Mouse (Mus musculus) forebrain, embryonic 14.5 days (tissue): Measurements from ENCODE around the gene Heatr5a. TPM values are rescaled to one million over a fixed set of nuclear protein-coding genes. Genes with fewer than 3 reads are reported as not detected.

Source experiments
- ATAC-seq: fragments of 200-750 bp; cut with Nextera tagmentation; 2 replicates; pipeline ENCODE4 v1.8.0; 2017; ENCODE audit warnings: mild to moderate bottlenecking, moderate library complexity
- DNase-seq: peaks from one replicate; pipeline ENCODE4 v3.0.0-alpha.2; 2015; ENCODE audit warnings: low spot score
- H3K27ac ChIP-seq: fragments of 300-500 bp; sonication (generic); 2 replicates; pipeline ENCODE4 v1.5.1; 2014; ENCODE audit warnings: low read depth, mild to moderate bottlenecking, control low read depth, low read length, moderate library complexity
- H3K27me3 ChIP-seq: fragments of 300-500 bp; sonication (generic); replicated peaks from 2 replicates; pipeline ENCODE4 v1.6.1; 2014; ENCODE audit warnings: low read length, control low read depth, mixed read lengths; ENCODE audit not compliant: control insufficient read depth, insufficient read depth
- H3K36me3 ChIP-seq: fragments of 300-500 bp; sonication (generic); 2 replicates; pipeline ENCODE4 v1.6.1; 2014; ENCODE audit warnings: low read length, control low read depth; ENCODE audit not compliant: control insufficient read depth, insufficient read depth
- H3K4me1 ChIP-seq: fragments of 300-500 bp; sonication (generic); 2 replicates; pipeline ENCODE4 v1.6.1; 2014; ENCODE audit warnings: antibody characterized with exemption, low read length, control low read depth; ENCODE audit not compliant: control insufficient read depth, insufficient read depth
- H3K4me2 ChIP-seq: fragments of 300-500 bp; sonication (generic); 2 replicates; pipeline ENCODE4 v1.6.1; 2014; ENCODE audit warnings: mild to moderate bottlenecking, control low read depth, low read length
- H3K4me3 ChIP-seq: fragments of 300-500 bp; sonication (generic); 2 replicates; pipeline ENCODE4 v1.5.1; 2014; ENCODE audit warnings: low read depth, low read length, control low read depth
- H3K9ac ChIP-seq: fragments of 300-500 bp; sonication (generic); 2 replicates; pipeline ENCODE4 v1.6.1; 2014; ENCODE audit warnings: mild to moderate bottlenecking, low read length, control low read depth, moderate library complexity
- H3K9me3 ChIP-seq: fragments of 300-500 bp; sonication (generic); replicated peaks from 2 replicates; pipeline ENCODE4 v1.6.1; 2016; ENCODE audit warnings: low read length, control low read depth, mixed read lengths; ENCODE audit not compliant: control insufficient read depth
- WGBS: fragments of 180-500 bp; shearing (Covaris S2); extraction: QIAGEN DNeasy Blood & Tissue Kit; methylation state at CpG from one replicate; pipeline ENCODE4 v1.1.7; 2014; 5-methylcytosine and 5-hydroxymethylcytosine counted together
- polyA plus RNA-seq: library from polyadenylated mRNA; unstranded; fragments of >200 nt; fragmentation: Nextera tagmentation; extraction: Ambion mirVana; gene quantifications from 2 replicates; pipeline ENCODE4 v1.2.1, GENCODE M21; 2014

The Heatr5a gene
- polyA plus RNA-seq, 1 experiment from 2014 or later = 4.8 TPM

- Histone ChIP-seq H3K27me3 (no peaks in the 10 kb centered on the region), H3K27ac (no peak overlapping the region), H3K4me1 (no peaks in the 10 kb centered on the region), H3K9ac (no peak overlapping the region), H3K36me3 (peaks cover 19% of the 10 kb centered on the region; the same call in 1 of the 2 replicates), H3K4me3 (no peak overlapping the region), H3K9me3 (no peaks in the 10 kb centered on the region), H3K4me2 (no peak overlapping the region)
- no peak for ATAC-seq
- 95% methylated on average over 12 of the region's 12 CpGs for WGBS
- DNase-seq = no peak
These were observed 56.0 kb downstream of the Heatr5a start for GRCm38 (mm10) chr12:51914903-51915670.

- H3K27me3 ChIP-seq = no peaks in the 10 kb centered on the region
- H3K27ac ChIP-seq = no peak overlapping the region
- peaks cover 13% of the 10 kb centered on the region; the same call in 1 of the 2 replicates for H3K36me3 ChIP-seq
- WGBS = 95% methylated on average over 5 of the region's 5 CpGs
- H3K9ac ChIP-seq = no peak overlapping the region
- no peak overlapping the region for H3K4me3 ChIP-seq
- ATAC-seq (no peak), DNase-seq (no peak)
- no peak overlapping the region for H3K4me2 ChIP-seq
- H3K9me3 ChIP-seq = no peaks in the 10 kb centered on the region
- no peaks in the 10 kb centered on the region for H3K4me1 ChIP-seq
These were observed 61.9 kb downstream of the Heatr5a start for GRCm38 (mm10) chr12:51909202-51909601.

- no peak for ATAC-seq
- Histone ChIP-seq H3K4me3 (no peak overlapping the region), H3K27ac (no peak overlapping the region), H3K4me2 (no peak overlapping the region), H3K27me3 (no peaks in the 10 kb centered on the region), H3K9ac (no peak overlapping the region), H3K4me1 (no peaks in the 10 kb centered on the region), H3K9me3 (no peaks in the 10 kb centered on the region), H3K36me3 (0 out of 2 replicates have a peak, but pooled peaks cover 8% of the 10 kb centered on the region)
- WGBS = 84% methylated on average over 3 of the region's 3 CpGs
- DNase-seq = no peak
These were observed 63.6 kb downstream of the Heatr5a start for GRCm38 (mm10) chr12:51907543-51907942.

- Histone ChIP-seq H3K4me1 (no peaks in the 10 kb centered on the region), H3K9ac (no peak overlapping the region), H3K27ac (peak overlapping the region; percentile 65), H3K4me3 (no peak overlapping the region), H3K9me3 (no peaks in the 10 kb centered on the region), H3K4me2 (no peak overlapping the region), H3K36me3 (peaks cover 21% of the 10 kb centered on the region; the same call in 1 of the 2 replicates), H3K27me3 (no peaks in the 10 kb centered on the region)
- DNase-seq (peak; percentile 87), ATAC-seq (peak; percentile 98)
- 59% methylated on average over 7 of the region's 7 CpGs for WGBS
These were observed 70.6 kb downstream of the Heatr5a start for GRCm38 (mm10) chr12:51900551-51900950.

- DNase-seq = no peak
- no peaks in the 10 kb centered on the region for H3K4me1 ChIP-seq
- H3K27me3 ChIP-seq = no peaks in the 10 kb centered on the region
- H3K9me3 ChIP-seq = no peaks in the 10 kb centered on the region
- peaks cover 19% of the 10 kb centered on the region; the same call in 1 of the 2 replicates for H3K36me3 ChIP-seq
- 63% methylated on average over 4 of the region's 4 CpGs for WGBS
- no peak for ATAC-seq
- H3K9ac ChIP-seq = no peak overlapping the region
- no peak overlapping the region for H3K4me3 ChIP-seq
- H3K27ac ChIP-seq = no peak overlapping the region
- no peak overlapping the region for H3K4me2 ChIP-seq
These were observed 74.2 kb downstream of the Heatr5a start for GRCm38 (mm10) chr12:51896901-51897300.

- H3K4me1 ChIP-seq = no peaks in the 10 kb centered on the region
- 93% methylated on average over 12 of the region's 12 CpGs for WGBS
- no peak overlapping the region for H3K4me2 ChIP-seq
- no peaks in the 10 kb centered on the region for H3K27me3 ChIP-seq
- no peak overlapping the region for H3K27ac ChIP-seq
- no peak overlapping the region for H3K4me3 ChIP-seq
- ATAC-seq (no peak), DNase-seq (no peak)
- H3K9me3 ChIP-seq = no peaks in the 10 kb centered on the region
- no peak overlapping the region for H3K9ac ChIP-seq
- H3K36me3 ChIP-seq = peaks cover 41% of the 10 kb centered on the region
These were observed 82.5 kb downstream of the Heatr5a start for GRCm38 (mm10) chr12:51888609-51889008.

GRCm38 (mm10) chr12:51887301-51888290, 83.5 kb downstream of the Heatr5a start:
- Histone ChIP-seq H3K36me3 (peaks cover 41% of the 10 kb centered on the region), H3K4me2 (no peak overlapping the region), H3K27ac (no peak overlapping the region), H3K27me3 (no peaks in the 10 kb centered on the region), H3K9ac (no peak overlapping the region), H3K4me1 (no peaks in the 10 kb centered on the region), H3K4me3 (no peak overlapping the region), H3K9me3 (no peaks in the 10 kb centered on the region)
- ATAC-seq = no peak
- WGBS = 78% methylated on average over 11 of the region's 11 CpGs
- DNase-seq = no peak

GRCm38 (mm10) chr12:51886369-51886768, 84.8 kb downstream of the Heatr5a start:
- ATAC-seq (no peak), DNase-seq (no peak)
- no peak overlapping the region for H3K27ac ChIP-seq
- H3K27me3 ChIP-seq = no peaks in the 10 kb centered on the region
- H3K36me3 ChIP-seq = peaks cover 38% of the 10 kb centered on the region
- 92% methylated on average over 6 of the region's 6 CpGs for WGBS
- no peak overlapping the region for H3K9ac ChIP-seq
- H3K9me3 ChIP-seq = no peaks in the 10 kb centered on the region
- no peaks in the 10 kb centered on the region for H3K4me1 ChIP-seq
- H3K4me2 ChIP-seq = no peak overlapping the region
- no peak overlapping the region for H3K4me3 ChIP-seq
